Mouse (Mus musculus) neural tube, embryonic 13.5 days (tissue): ENCODE data around the gene Mycbpap. TPM values are rescaled to one million over a fixed set of nuclear protein-coding genes. Genes with fewer than 3 reads are reported as not detected.

Source experiments
- ATAC-seq: fragments of 200-750 bp; cut with Nextera tagmentation; 2 replicates; pipeline ENCODE4 v1.8.0; 2017; ENCODE audit warnings: low read depth, mild to moderate bottlenecking, moderate TSS enrichment, moderate library complexity
- H3K27ac ChIP-seq: fragments of 300-500 bp; sonication (generic); replicated peaks from 2 replicates; pipeline ENCODE4 v1.5.1; 2015; ENCODE audit warnings: moderate library complexity, mild to moderate bottlenecking, inconsistent platforms
- H3K27me3 ChIP-seq: fragments of 300-500 bp; sonication (generic); 2 replicates; pipeline ENCODE4 v1.6.1; 2015; ENCODE audit warnings: mild to moderate bottlenecking, inconsistent platforms
- H3K36me3 ChIP-seq: fragments of 300-500 bp; sonication (generic); 2 replicates; pipeline ENCODE4 v1.6.1; 2015; ENCODE audit warnings: mild to moderate bottlenecking, inconsistent platforms
- H3K4me1 ChIP-seq: fragments of 300-500 bp; sonication (generic); replicated peaks from 2 replicates; pipeline ENCODE4 v1.6.1; 2015; ENCODE audit warnings: inconsistent platforms
- H3K4me2 ChIP-seq: fragments of 300-500 bp; sonication (generic); 2 replicates; pipeline ENCODE4 v1.6.1; 2015; ENCODE audit warnings: inconsistent platforms, mild to moderate bottlenecking, moderate library complexity
- H3K4me3 ChIP-seq: fragments of 300-500 bp; sonication (generic); 2 replicates; pipeline ENCODE4 v1.5.1; 2015; ENCODE audit warnings: mild to moderate bottlenecking, inconsistent platforms
- H3K9ac ChIP-seq: fragments of 300-500 bp; sonication (generic); 2 replicates; pipeline ENCODE4 v1.6.1; 2015; ENCODE audit warnings: moderate library complexity, mild to moderate bottlenecking, inconsistent platforms
- H3K9me3 ChIP-seq: fragments of 300-500 bp; sonication (generic); 2 replicates; pipeline ENCODE4 v1.6.1; 2016; ENCODE audit warnings: inconsistent platforms
- WGBS: fragments of 180-500 bp; shearing (Covaris S2); methylation state at CpG from one replicate; pipeline ENCODE4 v1.1.7; 2015; 5-methylcytosine and 5-hydroxymethylcytosine counted together
- polyA plus RNA-seq: library from polyadenylated mRNA; unstranded; fragments of >200 nt; fragmentation: Nextera tagmentation; extraction: Ambion mirVana; gene quantifications from 2 replicates; pipeline ENCODE4 v1.2.1, GENCODE M21; 2015

Gene Mycbpap
- polyA plus RNA-seq, 1 experiment from 2014 or later: 1.9 TPM

DNA sequence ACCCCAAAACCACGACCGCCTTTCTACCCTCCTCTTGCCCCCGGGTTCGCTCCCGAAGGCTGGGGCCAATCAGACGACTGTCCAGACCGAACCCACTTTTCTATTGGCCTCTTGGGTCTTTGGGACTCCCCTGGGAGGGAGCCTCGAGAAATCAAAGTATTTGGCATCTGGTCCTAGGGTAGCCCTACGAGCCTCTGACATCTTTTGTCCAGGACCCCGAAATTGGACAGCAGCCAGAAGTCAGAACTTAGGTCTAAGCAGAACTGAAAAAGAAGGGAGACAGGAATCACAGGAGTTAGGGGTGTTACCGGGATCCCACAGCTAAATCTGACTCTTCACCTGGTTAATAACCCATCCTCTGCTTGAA lies 47.0 kb downstream of the Mycbpap start:
- Histone ChIP-seq H3K27ac (no peak overlapping the region), H3K4me1 (peaks cover 60% of the 10 kb centered on the region), H3K27me3 (peaks cover 42% of the 10 kb centered on the region), H3K4me2 (peak overlapping the region; percentile 91), H3K4me3 (peak overlapping the region; percentile 83), H3K9me3 (no peaks in the 10 kb centered on the region), H3K36me3 (no peaks in the 10 kb centered on the region), H3K9ac (no peak overlapping the region)
- ATAC-seq: no peak
- 2% methylated on average over 11 of the region's 11 CpGs for WGBS

DNA sequence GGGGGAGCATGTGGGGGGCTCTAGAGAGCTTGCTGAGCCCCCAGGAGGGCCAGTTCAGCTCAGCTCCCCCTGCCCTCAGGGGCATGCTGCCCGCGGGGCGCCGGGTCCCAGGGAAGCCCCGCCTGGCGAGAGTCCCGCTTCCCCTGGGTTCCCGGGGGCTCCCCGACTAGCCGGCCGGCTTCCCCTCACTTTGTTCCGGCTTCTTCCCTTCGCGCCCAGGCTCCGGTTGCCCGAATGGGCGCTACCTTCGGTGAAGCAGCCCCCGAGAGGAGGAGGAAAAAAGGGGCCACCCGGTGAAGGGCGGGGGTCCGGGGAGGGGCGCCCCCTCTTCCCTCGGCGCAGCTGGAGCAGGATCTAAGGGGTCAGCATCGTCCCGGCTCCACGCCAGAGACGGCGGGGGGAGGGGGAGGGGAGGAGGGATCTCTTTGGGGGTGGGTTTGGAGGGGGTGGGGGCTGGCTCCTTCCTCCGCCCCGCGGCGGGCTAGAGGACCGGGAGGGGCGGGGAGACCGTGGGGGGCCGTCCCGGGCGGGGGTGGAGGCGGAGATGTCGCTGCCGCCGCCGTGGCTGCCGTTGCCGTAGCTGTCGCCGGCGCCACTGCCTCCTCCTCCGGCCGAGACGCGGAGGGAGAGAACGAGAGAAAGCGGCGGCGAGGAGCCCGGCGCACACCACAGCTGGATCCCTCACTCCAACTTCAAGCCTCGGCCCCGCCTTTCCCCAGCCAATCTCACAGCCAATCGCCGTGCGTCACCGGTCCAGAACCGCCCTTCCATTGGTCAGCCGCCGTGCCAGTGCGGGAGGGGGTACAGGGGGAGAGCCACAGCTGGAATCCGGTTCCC lies 47.6 kb downstream of the Mycbpap start, which contains the start of gene Cacna1g:
Gene Cacna1g (minus strand): TSS at position 492 of the 837 bp plus-strand sequence.
- peaks cover 42% of the 10 kb centered on the region for H3K27me3 ChIP-seq
- peak; percentile 81 for ATAC-seq
- H3K4me1 ChIP-seq: peaks cover 66% of the 10 kb centered on the region
- peak within 1 kb of the TSS; percentile 86 for H3K9ac ChIP-seq
- no peaks in the 10 kb centered on the region for H3K9me3 ChIP-seq
- H3K4me2 ChIP-seq: peak within 1 kb of the TSS; percentile 91
- peak within 1 kb of the TSS; percentile 83 for H3K4me3 ChIP-seq
- H3K36me3 ChIP-seq: no peaks in the 10 kb centered on the region
- peak within 1 kb of the TSS; percentile 85 for H3K27ac ChIP-seq
- WGBS: 0% methylated on average over 46 of the region's 71 CpGs

DNA sequence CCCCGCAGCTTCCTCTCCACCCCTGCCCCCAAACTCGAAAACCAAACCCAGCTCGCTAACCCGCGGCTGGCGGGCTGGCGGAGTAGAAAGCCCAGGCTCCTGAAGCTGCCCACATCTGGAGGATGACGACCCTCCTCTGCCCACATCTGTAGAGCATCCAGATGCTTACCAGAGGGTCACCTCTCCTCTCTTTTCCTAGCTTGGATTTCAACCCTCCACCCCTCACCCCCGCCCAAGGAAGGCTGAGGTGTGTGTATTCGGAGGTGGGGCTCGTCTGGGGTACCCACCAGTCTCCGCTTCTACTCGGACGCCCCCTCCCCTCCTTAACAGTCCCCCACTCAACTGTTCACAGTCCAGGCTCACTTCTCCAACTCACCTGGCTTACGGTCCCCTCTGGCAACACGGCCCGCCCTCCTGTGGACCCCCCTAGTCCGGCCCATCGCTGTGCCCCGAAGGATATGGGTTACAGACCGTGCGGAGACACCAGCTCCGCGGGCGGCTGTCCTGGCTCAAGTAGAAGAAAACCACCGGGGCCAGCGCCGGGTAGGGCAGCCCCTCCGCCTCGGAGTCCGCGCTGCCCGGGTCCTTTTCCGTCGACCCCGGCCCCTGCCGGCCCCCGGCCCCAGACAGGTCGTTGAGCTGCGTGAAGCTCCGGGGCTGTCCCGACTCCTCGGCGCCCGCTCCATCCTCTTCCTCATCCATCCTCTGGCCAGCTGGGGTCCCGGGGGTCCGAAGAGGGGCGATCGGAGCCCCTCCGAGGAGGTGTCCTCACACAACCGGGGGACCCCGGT lies 48.4 kb downstream of the Mycbpap start:
- under 1% methylated on average over 51 of the region's 52 CpGs for WGBS
- Histone ChIP-seq H3K9ac (peak overlapping the region; percentile 86), H3K4me1 (peaks cover 74% of the 10 kb centered on the region), H3K27ac (peak overlapping the region; percentile 85), H3K36me3 (no peaks in the 10 kb centered on the region), H3K4me3 (peak overlapping the region; percentile 83), H3K27me3 (peaks cover 42% of the 10 kb centered on the region), H3K9me3 (no peaks in the 10 kb centered on the region), H3K4me2 (peak overlapping the region; percentile 91)
- ATAC-seq: no peak

DNA sequence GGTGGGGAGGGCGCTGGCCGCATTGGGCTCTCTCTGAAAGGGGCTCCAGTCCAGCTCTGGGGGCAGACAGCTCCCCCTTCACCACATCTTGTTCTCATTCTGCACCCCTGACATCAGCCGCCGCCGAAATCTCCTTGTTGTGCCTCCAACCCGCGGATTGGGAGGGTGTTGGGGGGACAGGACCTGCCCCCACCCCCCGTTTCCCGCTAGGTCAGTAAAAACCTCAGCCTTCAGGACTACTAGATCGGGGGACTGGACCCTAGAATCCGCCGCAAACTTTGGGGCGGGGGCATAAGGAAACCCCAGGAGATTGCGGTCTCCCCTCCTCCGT lies 49.0 kb downstream of the Mycbpap start:
- H3K27me3 ChIP-seq: peaks cover 36% of the 10 kb centered on the region
- H3K27ac ChIP-seq: peak overlapping the region; percentile 85

DNA sequence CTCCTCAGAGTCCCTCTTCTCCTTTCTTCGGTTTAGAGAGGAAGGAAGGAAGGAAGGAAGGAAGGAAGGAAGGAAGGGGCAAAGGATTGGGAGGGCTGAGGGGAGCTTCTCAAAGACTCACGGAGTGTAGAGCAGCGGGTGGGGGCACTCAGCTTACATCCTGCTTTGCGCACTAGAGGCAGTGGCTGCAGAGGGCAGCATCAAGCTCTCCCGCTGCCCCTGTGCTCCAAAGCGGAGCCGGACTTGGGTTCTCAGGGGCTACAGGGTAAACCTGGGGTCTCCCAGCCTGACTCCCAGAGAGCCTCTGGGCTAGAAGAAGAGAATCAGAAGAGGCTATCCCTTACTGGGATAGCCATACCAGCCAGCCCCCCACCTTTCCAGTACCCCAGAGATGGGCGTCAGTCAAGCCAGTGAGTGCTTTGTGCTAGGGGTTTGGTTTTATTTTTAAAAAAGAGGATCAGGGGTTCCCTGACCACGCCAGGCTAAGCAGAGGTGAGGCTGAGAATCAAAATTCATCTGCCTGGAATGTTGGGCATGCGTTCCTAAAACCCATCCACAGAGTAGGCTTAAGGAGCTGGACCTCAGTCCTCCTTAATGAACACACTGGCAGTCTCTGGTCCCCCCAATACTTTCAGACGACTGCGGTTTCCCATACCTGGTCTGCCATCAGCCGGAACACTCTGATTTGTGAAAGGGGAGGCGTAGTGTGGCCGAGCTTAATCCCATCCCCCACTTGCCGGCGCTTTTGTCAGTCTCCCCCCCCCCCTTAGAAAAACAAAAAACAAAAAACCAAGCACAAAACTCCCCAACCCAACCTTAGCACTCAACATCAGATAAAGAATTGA lies 49.6 kb downstream of the Mycbpap start:
- Histone ChIP-seq H3K4me3 (peak overlapping the region; percentile 83), H3K9ac (peak overlapping the region; percentile 86), H3K27ac (peak overlapping the region; percentile 85), H3K36me3 (no peaks in the 10 kb centered on the region), H3K9me3 (no peaks in the 10 kb centered on the region), H3K27me3 (peaks cover 30% of the 10 kb centered on the region), H3K4me2 (peak overlapping the region; percentile 91), H3K4me1 (peaks cover 85% of the 10 kb centered on the region)
- ATAC-seq: no peak
- 7% methylated on average over 17 of the region's 17 CpGs for WGBS

More for the DNA sequence above, 49.0 kb downstream of the Mycbpap start:
- 2% methylated on average over 15 of the region's 15 CpGs for WGBS
- peak overlapping the region; percentile 86 for H3K9ac ChIP-seq
- H3K36me3 ChIP-seq: no peaks in the 10 kb centered on the region
- peak overlapping the region; percentile 83 for H3K4me3 ChIP-seq
- H3K4me2 ChIP-seq: peak overlapping the region; percentile 91
- H3K4me1 ChIP-seq: peaks cover 79% of the 10 kb centered on the region
- no peaks in the 10 kb centered on the region for H3K9me3 ChIP-seq
- ATAC-seq: no peak

DNA sequence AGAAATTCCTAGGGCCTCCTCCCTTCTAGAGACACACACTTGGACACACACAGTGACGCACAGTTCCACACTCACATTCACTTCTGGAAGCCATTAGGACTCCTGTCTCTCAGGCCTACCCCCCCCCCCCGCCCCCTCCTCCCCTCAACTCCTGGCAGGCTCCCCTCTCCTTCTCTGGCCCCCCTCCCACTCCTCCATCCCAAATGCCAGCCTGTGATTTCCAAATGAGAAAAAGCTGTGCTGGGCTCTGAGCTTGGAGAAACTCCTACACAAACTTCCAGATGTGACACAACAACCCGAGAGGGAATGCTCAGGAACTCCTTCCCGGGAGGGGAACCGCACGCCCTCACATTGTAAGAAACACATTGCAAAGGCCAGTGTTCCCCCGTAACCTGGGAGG lies 51.2 kb downstream of the Mycbpap start:
- peaks cover 17% of the 10 kb centered on the region for H3K27me3 ChIP-seq
- H3K27ac ChIP-seq: peak overlapping the region; percentile 94; the same call in 1 of the 2 replicates
- H3K4me2 ChIP-seq: peak overlapping the region; percentile 91
- peak overlapping the region; percentile 83 for H3K4me3 ChIP-seq
- 32% methylated on average over 7 of the region's 7 CpGs for WGBS
- no peaks in the 10 kb centered on the region for H3K36me3 ChIP-seq
- H3K4me1 ChIP-seq: peaks cover 87% of the 10 kb centered on the region
- no peaks in the 10 kb centered on the region for H3K9me3 ChIP-seq
- H3K9ac ChIP-seq: peak overlapping the region; percentile 86
- ATAC-seq: no peak

DNA sequence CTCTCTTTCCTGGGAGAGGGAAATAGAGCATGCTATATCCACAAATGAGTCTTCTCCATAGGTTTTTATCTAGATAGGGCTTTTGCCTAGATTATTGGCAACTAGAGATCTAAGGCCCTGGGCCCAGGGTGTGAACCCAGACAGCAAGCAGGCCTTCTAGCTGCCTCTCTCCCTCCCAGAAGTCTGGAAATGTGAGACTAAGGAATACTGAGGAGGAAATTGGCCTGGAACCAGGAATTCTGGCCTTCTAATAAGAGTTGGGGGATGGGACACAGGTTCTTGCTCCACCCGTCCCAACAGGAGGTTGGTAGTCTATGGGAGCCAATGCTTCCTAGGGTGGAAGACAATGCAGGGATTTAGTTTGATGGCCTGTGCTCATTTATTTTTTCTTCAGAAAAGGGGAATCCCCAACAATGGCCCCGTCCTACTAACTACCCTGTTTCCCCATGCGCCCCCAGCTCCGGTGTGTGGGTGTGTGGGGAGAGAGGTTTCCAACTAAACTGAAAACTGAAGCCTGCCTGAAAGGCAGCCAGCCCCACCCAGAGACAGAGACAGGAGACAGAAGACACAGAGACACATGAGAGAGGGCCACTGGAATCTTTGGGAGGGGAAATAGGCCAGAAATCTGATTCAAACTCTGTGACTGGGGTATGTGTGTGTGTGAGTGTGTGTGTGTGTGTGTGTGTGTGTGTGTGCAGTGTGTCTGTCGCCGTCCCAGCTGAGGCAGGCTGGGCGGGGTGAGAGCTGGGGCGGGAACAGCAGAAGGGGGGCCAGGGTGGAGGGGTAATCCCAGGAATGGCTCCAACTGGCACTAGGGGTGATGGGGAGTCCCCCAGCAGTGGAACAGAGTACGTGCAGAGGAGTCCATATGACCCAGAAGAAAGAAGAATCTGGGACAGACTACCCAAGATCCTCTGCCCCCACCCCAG lies 52.1 kb downstream of the Mycbpap start:
- no peaks in the 10 kb centered on the region for H3K36me3 ChIP-seq

DNA sequence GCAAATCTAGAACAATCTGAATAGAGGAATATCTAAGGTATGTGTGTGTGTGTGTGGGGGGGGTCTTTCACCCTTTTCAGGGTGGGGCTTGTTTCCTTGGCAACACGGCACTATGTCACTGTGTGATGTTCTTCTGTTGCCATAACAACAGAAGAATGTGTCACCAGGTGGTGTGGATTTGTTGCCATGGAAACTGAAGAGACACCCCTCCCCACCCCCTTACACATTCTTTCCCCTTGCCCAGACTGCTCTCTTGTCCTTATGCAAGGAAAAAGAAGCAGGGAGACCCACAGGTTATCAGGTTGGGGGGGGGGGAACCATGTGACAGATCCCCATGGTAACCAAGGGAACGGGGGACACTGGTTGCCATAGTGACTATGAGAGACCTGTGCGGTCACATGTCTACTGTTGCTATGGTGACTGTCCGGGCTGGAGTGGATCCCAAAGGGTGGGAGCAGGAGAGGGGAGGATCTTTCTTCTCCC lies 52.9 kb downstream of the Mycbpap start:
- Histone ChIP-seq H3K4me1 (peaks cover 91% of the 10 kb centered on the region), H3K4me2 (peak overlapping the region; percentile 91), H3K36me3 (no peaks in the 10 kb centered on the region), H3K4me3 (no peak overlapping the region), H3K27ac (peak overlapping the region; percentile 94), H3K9me3 (no peaks in the 10 kb centered on the region), H3K9ac (no peak overlapping the region), H3K27me3 (peaks cover 6% of the 10 kb centered on the region; the same call in 1 of the 2 replicates)
- 12% methylated on average over 4 of the region's 4 CpGs for WGBS
- peak; percentile 81 for ATAC-seq

More for the DNA sequence above, 52.1 kb downstream of the Mycbpap start:
- Histone ChIP-seq H3K9ac (peak overlapping the region; percentile 86), H3K4me1 (peaks cover 87% of the 10 kb centered on the region), H3K4me2 (peak overlapping the region; percentile 91), H3K27ac (peak overlapping the region; percentile 94), H3K27me3 (peaks cover 7% of the 10 kb centered on the region), H3K9me3 (no peaks in the 10 kb centered on the region), H3K4me3 (no peak overlapping the region)
- 0 out of 2 replicates have a peak, but pooled peaks have one; percentile 0 for ATAC-seq
- WGBS: 23% methylated on average over 9 of the region's 9 CpGs

DNA sequence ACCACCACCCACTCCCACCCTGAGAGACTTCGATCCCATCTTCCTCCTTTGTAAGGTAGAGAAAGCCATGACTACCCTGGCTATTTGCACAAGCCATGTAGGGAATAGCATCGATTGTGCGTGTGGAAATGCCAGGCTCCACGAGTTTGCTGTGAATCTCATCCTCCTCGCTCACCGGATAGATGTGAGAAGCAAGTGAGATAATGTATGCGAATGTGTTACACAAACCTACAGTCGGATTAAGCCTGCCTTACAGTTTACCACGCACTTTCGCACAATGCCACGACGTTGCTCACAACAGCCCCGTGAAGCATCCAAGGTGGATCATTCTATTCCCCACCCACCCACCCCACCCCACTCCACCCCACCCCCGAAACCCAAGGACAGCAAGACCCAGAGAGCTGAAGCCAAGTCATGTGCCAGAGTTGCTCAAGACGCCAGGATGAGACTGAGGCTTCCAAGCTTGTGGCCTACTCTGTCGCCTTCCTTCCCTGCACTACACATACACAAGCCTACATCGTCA lies 55.1 kb downstream of the Mycbpap start:
- no peak overlapping the region for H3K4me2 ChIP-seq
- H3K27me3 ChIP-seq: peaks cover 5% of the 10 kb centered on the region; the same call in 1 of the 2 replicates
- H3K4me3 ChIP-seq: no peak overlapping the region
- peaks cover 9% of the 10 kb centered on the region for H3K36me3 ChIP-seq
- no peaks in the 10 kb centered on the region for H3K9me3 ChIP-seq
- no peak overlapping the region for H3K27ac ChIP-seq
- WGBS: 88% methylated on average over 17 of the region's 17 CpGs
- ATAC-seq: no peak
- no peak overlapping the region for H3K9ac ChIP-seq
- peaks cover 69% of the 10 kb centered on the region for H3K4me1 ChIP-seq

DNA sequence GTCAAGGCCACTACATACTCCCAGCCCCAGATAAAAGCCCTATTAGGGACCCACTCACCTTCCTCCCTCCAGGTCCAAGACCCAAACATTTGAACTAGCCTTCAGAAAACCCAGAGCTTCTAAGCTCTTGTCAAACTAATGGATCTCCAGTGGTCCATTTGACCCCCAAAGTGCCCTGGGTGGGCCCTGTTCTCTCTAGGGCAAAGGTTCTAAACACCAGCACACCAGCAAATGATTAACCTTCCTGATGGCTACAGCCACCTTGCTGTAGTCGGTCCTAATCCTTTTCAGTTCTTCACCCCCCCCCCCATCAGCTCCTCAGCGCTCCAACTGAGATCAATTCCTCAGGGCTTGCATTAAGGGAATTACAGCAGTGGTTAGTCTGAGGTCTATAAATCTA lies 57.4 kb downstream of the Mycbpap start:
- ATAC-seq: no peak
- whole genome bisulfite sequencing: 3% methylated on average over 2 of the region's 2 CpGs
- Histone ChIP-seq H3K27ac (0 out of 2 replicates have a peak overlapping the region, but pooled peaks have one; percentile 68), H3K9me3 (no peaks in the 10 kb centered on the region), H3K36me3 (peaks cover 19% of the 10 kb centered on the region), H3K9ac (0 out of 2 replicates have a peak overlapping the region, but pooled peaks have one; percentile 0), H3K4me1 (peaks cover 48% of the 10 kb centered on the region), H3K4me3 (no peak overlapping the region), H3K27me3 (no peaks in the 10 kb centered on the region), H3K4me2 (no peak overlapping the region)
